Mouse (Mus musculus) left cerebral cortex, postnatal 25 days (tissue): ENCODE data around the gene Cd22. TPM values are rescaled to one million over a fixed set of nuclear protein-coding genes. Genes with fewer than 3 reads are reported as not detected.
"Not testable (repeated sequence)": the region's sequence is repeated elsewhere in the genome, so short reads cannot be mapped to it uniquely, and the experiment has no call there.

Source experiments
- DNase-seq, 2 experiments: peaks; one replicate each; pipeline ENCODE4 v3.0.0; 2022; ENCODE audit warnings: low spot score in 2 of 2, mixed read lengths in 1 of 2
- intact Hi-C: fragments of 180-260 bp; cut with DNase I; formaldehyde crosslinking; loops from one replicate; pipeline ENCODE4 v1.15.1; 2025
- total RNA-seq, 2 experiments: library from RNA; stranded (reverse); gene quantifications; 2 replicates each; pipeline ENCODE4 v1.2.3; 2021

The Cd22 gene
- total RNA-seq, 2 experiments from 2014 or later: not detected

- intact Hi-C loops: no loop called here
- no peak for DNase-seq
Observed at GRCm38 (mm10) chr7:30878950-30879349, 1.2 kb downstream of the Cd22 start.

GRCm38 (mm10) chr7:30873083-30873482 lies 7.1 kb downstream of the Cd22 start:
- DNase-seq: peak; percentile 55 to 65
- intact Hi-C loops: loop anchor here (5.0 kb wide), 1 partner anchor 79 kb away; no protein-coding TSS in a partner anchor

- DNase-seq: no peak
- intact Hi-C loops: loop anchor here (5.0 kb wide), 1 partner anchor 181 kb away; no protein-coding TSS in a partner anchor
Observed at GRCm38 (mm10) chr7:30863386-30863785, 16.8 kb downstream of the Cd22 start.

- intact Hi-C loops: loop anchor here (5.0 kb wide), 1 partner anchor 179 kb away; no protein-coding TSS in a partner anchor
- DNase-seq: no peak
Observed at GRCm38 (mm10) chr7:30861464-30861863, 18.7 kb downstream of the Cd22 start, which contains the start of gene Ffar1. Gene Ffar1 (minus strand): TSS chr7:30861564.

- DNase-seq: peak; percentile 58
- intact Hi-C loops: loop anchor here (2.0 to 5.0 kb wide), 6 partner anchors 53 to 273 kb away; partner anchors contain the start of genes Dmkn, Kmt2b and Tmem147
Observed at GRCm38 (mm10) chr7:30859635-30860402, 20.3 kb downstream of the Cd22 start.

GRCm38 (mm10) chr7:30859290-30859634 lies 20.9 kb downstream of the Cd22 start:
- intact Hi-C loops: loop anchor here (2.0 to 5.0 kb wide), 5 partner anchors 52 to 272 kb away; partner anchors contain the start of genes Dmkn, Kmt2b and Tmem147
- peak; percentile 76 to 85 for DNase-seq

GRCm38 (mm10) chr7:30857746-30858145 lies 22.4 kb downstream of the Cd22 start:
- intact Hi-C loops: loop anchor here (2.0 to 5.0 kb wide), 5 partner anchors 50 to 270 kb away; partner anchors contain the start of genes Dmkn, Kmt2b and Tmem147

GRCm38 (mm10) chr7:30856078-30856477 lies 24.1 kb downstream of the Cd22 start, which contains the start of gene Ffar3:
Gene Ffar3 (minus strand): TSS chr7:30856178.
- DNase-seq: no peak
- intact Hi-C loops: loop anchor here (5.0 kb wide), 4 partner anchors 49 to 269 kb away; partner anchors contain the start of genes Dmkn and Kmt2b

More at GRCm38 (mm10) chr7:30857746-30858145, 22.4 kb downstream of the Cd22 start:
- no peak for DNase-seq

- intact Hi-C loops: no loop called here
- no peak for DNase-seq
Observed at GRCm38 (mm10) chr7:30851421-30851820, 28.7 kb downstream of the Cd22 start.

- intact Hi-C loops: no loop called here
Observed at GRCm38 (mm10) chr7:30847934-30848333, 32.2 kb downstream of the Cd22 start.

GRCm38 (mm10) chr7:30847386-30847785 lies 32.8 kb downstream of the Cd22 start:
- no peak for DNase-seq
- intact Hi-C loops: no loop called here

More at GRCm38 (mm10) chr7:30847934-30848333, 32.2 kb downstream of the Cd22 start:
- no peak for DNase-seq

- intact Hi-C loops: no loop called here
- DNase-seq: no peak
Observed at GRCm38 (mm10) chr7:30846505-30847053, 33.6 kb downstream of the Cd22 start.

GRCm38 (mm10) chr7:30844676-30845297 lies 35.4 kb downstream of the Cd22 start:
- intact Hi-C loops: loop anchor here (5.0 kb wide), 1 partner anchor 212 kb away; no protein-coding TSS in a partner anchor
- peak in 1 of 2 experiments; percentile 3 for DNase-seq

- intact Hi-C loops: loop anchor here (5.0 kb wide), 1 partner anchor 210 kb away; no protein-coding TSS in a partner anchor
- no peak for DNase-seq
Observed at GRCm38 (mm10) chr7:30842092-30842491, 38.0 kb downstream of the Cd22 start.

- DNase-seq: no peak
- intact Hi-C loops: loop anchor here (5.0 kb wide), 1 partner anchor 209 kb away; no protein-coding TSS in a partner anchor
Observed at GRCm38 (mm10) chr7:30841379-30841778, 38.8 kb downstream of the Cd22 start.

GRCm38 (mm10) chr7:30840306-30840705 lies 39.8 kb downstream of the Cd22 start:
- no peak for DNase-seq
- intact Hi-C loops: loop anchor here (5.0 kb wide), 1 partner anchor 208 kb away; no protein-coding TSS in a partner anchor

- no peak for DNase-seq
- intact Hi-C loops: no loop called here
Observed at GRCm38 (mm10) chr7:30837277-30837676, 42.9 kb downstream of the Cd22 start.

- DNase-seq, intact Hi-C loops: not testable (repeated sequence)
Observed at GRCm38 (mm10) chr7:30832684-30833083, 47.5 kb downstream of the Cd22 start.

GRCm38 (mm10) chr7:30832261-30832660 lies 47.9 kb downstream of the Cd22 start:
- DNase-seq: no peak
- intact Hi-C loops: no loop called here

- intact Hi-C loops: no loop called here
- DNase-seq: no peak
Observed at GRCm38 (mm10) chr7:30829428-30829827, 50.7 kb downstream of the Cd22 start.
